Mouse (Mus musculus) spleen, adult 2 months (tissue): ENCODE data around the gene Prim1. TPM values are rescaled to one million over a fixed set of nuclear protein-coding genes. Genes with fewer than 3 reads are reported as not detected.
"Not testable (repeated sequence)": the region's sequence is repeated elsewhere in the genome, so short reads cannot be mapped to it uniquely, and the experiment has no call there.

ENCODE experiments used
- DNase-seq, 2 experiments: peaks; one replicate each; pipeline versions ENCODE4 v3.0.0 to v3.0.0-alpha.2; 2012 to 2021; ENCODE audit warnings: low spot score in 2 of 2, low read depth in 1 of 2
- H3K27ac ChIP-seq: fragments of 200-500 bp; 2 replicates; pipeline ENCODE4 v1.5.1; 2012; ENCODE audit warnings: low read length, inconsistent platforms; ENCODE audit not compliant: insufficient read depth
- H3K27me3 ChIP-seq: fragments of 200-500 bp; 2 replicates; pipeline ENCODE4 v1.6.1; 2012; ENCODE audit warnings: mild to moderate bottlenecking, moderate library complexity, low read length, inconsistent platforms; ENCODE audit not compliant: control insufficient read depth, insufficient read depth
- H3K36me3 ChIP-seq: fragments of 200-500 bp; 2 replicates; pipeline ENCODE4 v1.6.1; 2012; ENCODE audit warnings: mild to moderate bottlenecking, low read length, inconsistent platforms; ENCODE audit not compliant: control insufficient read depth, insufficient read depth
- H3K4me1 ChIP-seq: fragments of 200-500 bp; 2 replicates; pipeline ENCODE4 v1.6.1; 2011; ENCODE audit warnings: inconsistent platforms; ENCODE audit not compliant: control insufficient read depth, insufficient read depth, insufficient read length
- H3K4me3 ChIP-seq: fragments of 200-500 bp; 2 replicates; pipeline ENCODE4 v1.5.1; 2011; ENCODE audit warnings: mild to moderate bottlenecking, inconsistent platforms; ENCODE audit not compliant: insufficient read depth, insufficient read length; ENCODE audit errors: extremely low read depth
- CTCF ChIP-seq: fragments of 200-500 bp; IDR thresholded peaks from 2 replicates; pipeline ENCODE4 v1.5.1; 2011; ENCODE audit warnings: mild to moderate bottlenecking, inconsistent platforms; ENCODE audit not compliant: insufficient read depth, insufficient read length, insufficient replicate concordance; ENCODE audit errors: extremely low read depth
- POLR2A ChIP-seq: fragments of 200-500 bp; IDR thresholded peaks from 2 replicates; pipeline ENCODE4 v1.6.1; 2011; ENCODE audit warnings: low read depth, low read length, inconsistent platforms
- WGBS: fragments of 180-500 bp; shearing (Covaris S2); methylation state at CpG from one replicate; pipeline ENCODE4 v1.1.7; 2018; 5-methylcytosine and 5-hydroxymethylcytosine counted together
- polyA plus RNA-seq: library from polyadenylated mRNA; depleted of rRNA; stranded (reverse); fragments of >200 nt; gene quantifications from 2 replicates; pipeline ENCODE4 v1.2.3, GENCODE M21; 2012

The Prim1 gene
- polyA plus RNA-seq, 1 experiment = 4.2 TPM

GRCm38 (mm10) chr10:128048157-128048556 lies 33.2 kb downstream of the Prim1 start:
- Histone ChIP-seq H3K4me3 (no peak overlapping the region), H3K4me1 (no peaks in the 10 kb centered on the region), H3K27ac (no peak overlapping the region), H3K36me3 (peaks cover 30% of the 10 kb centered on the region), H3K27me3 (no peaks in the 10 kb centered on the region)
- WGBS = 95% methylated on average over 8 of the region's 8 CpGs
- TF ChIP-seq CTCF (no peak), POLR2A (no peak)
- no peak for DNase-seq

- Histone ChIP-seq H3K27ac (no peak overlapping the region), H3K4me1 (no peaks in the 10 kb centered on the region), H3K4me3 (no peak overlapping the region), H3K27me3 (no peaks in the 10 kb centered on the region), H3K36me3 (peaks cover 24% of the 10 kb centered on the region)
- WGBS = 96% methylated on average over 2 of the region's 2 CpGs
- TF ChIP-seq CTCF = no peak
- no peak for TF ChIP-seq POLR2A
- no peak for DNase-seq
Measured at GRCm38 (mm10) chr10:128049741-128050140, 34.8 kb downstream of the Prim1 start.

GRCm38 (mm10) chr10:128050355-128050754 lies 35.4 kb downstream of the Prim1 start:
- Histone ChIP-seq H3K36me3 (peaks cover 24% of the 10 kb centered on the region), H3K4me1 (no peaks in the 10 kb centered on the region), H3K27me3 (no peaks in the 10 kb centered on the region), H3K27ac (no peak overlapping the region), H3K4me3 (no peak overlapping the region)
- DNase-seq = no peak
- 94% methylated on average over 2 of the region's 2 CpGs for WGBS
- no peak for TF ChIP-seq CTCF
- TF ChIP-seq POLR2A = no peak

- Histone ChIP-seq H3K4me1 (no peaks in the 10 kb centered on the region), H3K27me3 (no peaks in the 10 kb centered on the region), H3K36me3 (peaks cover 16% of the 10 kb centered on the region), H3K4me3 (no peak overlapping the region), H3K27ac (no peak overlapping the region)
- TF ChIP-seq POLR2A (no peak), CTCF (no peak)
- 92% methylated on average over 5 of the region's 5 CpGs for WGBS
- no peak for DNase-seq
Measured at GRCm38 (mm10) chr10:128051589-128051988, 36.6 kb downstream of the Prim1 start.

GRCm38 (mm10) chr10:128052136-128052535 lies 37.2 kb downstream of the Prim1 start:
- H3K27ac ChIP-seq, DNase-seq, H3K4me3 ChIP-seq, H3K27me3 ChIP-seq, H3K4me1 ChIP-seq: not testable (repeated sequence)
- 88% methylated on average over 1 of the region's 2 CpGs for WGBS
- H3K36me3 ChIP-seq = peaks cover 14% of the 10 kb centered on the region

- TF ChIP-seq CTCF = no peak
- TF ChIP-seq POLR2A = no peak
- H3K27ac ChIP-seq = no peak overlapping the region
- H3K4me3 ChIP-seq = no peak overlapping the region
- peaks cover 11% of the 10 kb centered on the region for H3K36me3 ChIP-seq
- no peaks in the 10 kb centered on the region for H3K4me1 ChIP-seq
- 97% methylated on average over 8 of the region's 8 CpGs for WGBS
- no peaks in the 10 kb centered on the region for H3K27me3 ChIP-seq
- no peak for DNase-seq
Measured at GRCm38 (mm10) chr10:128053001-128053400, 38.0 kb downstream of the Prim1 start.

GRCm38 (mm10) chr10:128058184-128058583 lies 43.2 kb downstream of the Prim1 start:
- Histone ChIP-seq H3K27me3 (no peaks in the 10 kb centered on the region), H3K4me3 (peak overlapping the region; percentile 94), H3K4me1 (peaks cover 3% of the 10 kb centered on the region; the same call in 1 of the 2 replicates), H3K36me3 (no peaks in the 10 kb centered on the region), H3K27ac (peak overlapping the region; percentile 93)
- under 1% methylated on average over 18 of the region's 18 CpGs for WGBS
- no peak for DNase-seq
- no peak for TF ChIP-seq POLR2A
- no peak for TF ChIP-seq CTCF

GRCm38 (mm10) chr10:128058601-128059151 lies 43.7 kb downstream of the Prim1 start, which contains the start of gene Ptges3:
Ptges3 (plus strand) TSS chr10:128058954.
- WGBS = under 1% methylated on average over 58 of the region's 72 CpGs
- H3K27ac ChIP-seq = peak within 1 kb of the TSS; percentile 93
- peaks cover 3% of the 10 kb centered on the region; the same call in 1 of the 2 replicates for H3K4me1 ChIP-seq
- TF ChIP-seq CTCF = no peak
- no peaks in the 10 kb centered on the region for H3K36me3 ChIP-seq
- H3K4me3 ChIP-seq = peak within 1 kb of the TSS; percentile 94
- DNase-seq = peak; percentile 79 to 94
- H3K27me3 ChIP-seq = no peaks in the 10 kb centered on the region
